Mouse (Mus musculus) MEL (cell line): Measurements from ENCODE around the gene Myl7. TPM values are rescaled to one million over a fixed set of nuclear protein-coding genes. Genes with fewer than 3 reads are reported as not detected.

Experiments
- DNase-seq: peaks from one replicate; pipeline ENCODE4 v3.0.0; 2011; ENCODE audit warnings: low read depth, low spot score
- H3K27ac ChIP-seq: 2 replicates; pipeline ENCODE4 v1.5.1; 2012; ENCODE audit warnings: low read depth, mild to moderate bottlenecking, control low read depth, low read length, moderate library complexity; ENCODE audit not compliant: control insufficient read depth
- H3K27me3 ChIP-seq, 2 experiments: fragments of 150-350 bp in 1 of 2; sonication (generic) in 1 of 2; 2 replicates each; pipeline ENCODE4 v1.6.1; 2012; ENCODE audit warnings: low read length in 2 of 2, mild to moderate bottlenecking in 2 of 2, improper control_type of control experiment in 1 of 2, moderate library complexity in 1 of 2; ENCODE audit not compliant: insufficient read depth in 2 of 2, control insufficient read depth in 1 of 2
- H3K36me3 ChIP-seq, 2 experiments: 2 replicates each; pipeline ENCODE4 v1.6.1; 2012 to 2014; ENCODE audit warnings: low read length in 2 of 2, improper control_type of control experiment in 1 of 2, inconsistent platforms in 1 of 2, mild to moderate bottlenecking in 1 of 2; ENCODE audit not compliant: insufficient read depth in 2 of 2, control insufficient read depth in 1 of 2
- H3K4me1 ChIP-seq, 2 experiments: fragments of 150-350 bp in 1 of 2; sonication (generic) in 1 of 2; 2 replicates each; pipeline ENCODE4 v1.6.1; 2012; ENCODE audit warnings: low read length in 2 of 2, improper control_type of control experiment in 1 of 2, mild to moderate bottlenecking in 1 of 2; ENCODE audit not compliant: insufficient read depth in 2 of 2, control insufficient read depth in 1 of 2
- H3K4me3 ChIP-seq, 2 experiments: fragments of 150-350 bp in 1 of 2; sonication (generic) in 1 of 2; 2 replicates each; pipeline ENCODE4 v1.5.1; 2012; ENCODE audit warnings: low read depth in 2 of 2, low read length in 2 of 2, mild to moderate bottlenecking in 2 of 2, moderate library complexity in 2 of 2, control low read depth in 1 of 2, improper control_type of control experiment in 1 of 2; ENCODE audit not compliant: control insufficient read depth in 1 of 2, insufficient read depth in 1 of 2
- H3K79me2 ChIP-seq: 2 replicates; pipeline ENCODE4 v1.6.1; 2012; ENCODE audit warnings: mild to moderate bottlenecking, low read length, moderate library complexity; ENCODE audit not compliant: control insufficient read depth, poor library complexity, insufficient read depth
- H3K9ac ChIP-seq: 2 replicates; pipeline ENCODE4 v1.6.1; 2012; ENCODE audit warnings: low read depth, mild to moderate bottlenecking, control low read depth, low read length, moderate library complexity; ENCODE audit not compliant: control insufficient read depth, poor library complexity, severe bottlenecking
- H3K9me3 ChIP-seq: fragments of 150-350 bp; sonication (generic); replicated peaks from 2 replicates; pipeline ENCODE4 v1.6.1; 2012; ENCODE audit warnings: mild to moderate bottlenecking, low read length, improper control_type of control experiment, moderate library complexity; ENCODE audit not compliant: insufficient read depth
- BHLHE40 ChIP-seq: IDR thresholded peaks from 2 replicates; pipeline ENCODE4 v1.6.1; 2012; ENCODE audit warnings: low read depth, mild to moderate bottlenecking, inconsistent platforms, low read length, improper control_type of control experiment, borderline replicate concordance
- CHD1 ChIP-seq: IDR thresholded peaks from 2 replicates; pipeline ENCODE4 v1.6.1; 2012; ENCODE audit warnings: low read depth, mild to moderate bottlenecking, inconsistent platforms, low read length, improper control_type of control experiment
- GABPA ChIP-seq: IDR thresholded peaks from 2 replicates; pipeline ENCODE4 v1.6.1; 2012; ENCODE audit warnings: low read depth, mild to moderate bottlenecking, inconsistent platforms, low read length, improper control_type of control experiment, moderate library complexity
- KAT2A ChIP-seq: conservative IDR thresholded peaks from 2 replicates; pipeline ENCODE4 v1.6.1; 2012; ENCODE audit warnings: low read depth, low read length, improper control_type of control experiment, inconsistent platforms
- MAZ ChIP-seq: IDR thresholded peaks from 2 replicates; pipeline ENCODE4 v1.6.1; 2012; ENCODE audit warnings: low read depth, mild to moderate bottlenecking, inconsistent platforms, low read length, improper control_type of control experiment
- MEF2A ChIP-seq: IDR thresholded peaks from 2 replicates; pipeline ENCODE4 v1.6.1; 2014; ENCODE audit warnings: low read depth, mild to moderate bottlenecking, inconsistent platforms, low read length, improper control_type of control experiment; ENCODE audit not compliant: poor library complexity, insufficient replicate concordance, severe bottlenecking; ENCODE audit errors: extremely low read depth
- MXI1 ChIP-seq: IDR thresholded peaks from 2 replicates; pipeline ENCODE4 v1.6.1; 2011; ENCODE audit warnings: mild to moderate bottlenecking, low read depth, low read length, improper control_type of control experiment
- NELFE ChIP-seq: IDR thresholded peaks from 2 replicates; pipeline ENCODE4 v1.6.1; 2011; ENCODE audit warnings: low read depth, low read length, improper control_type of control experiment
- POLR2A ChIP-seq, 2 experiments: IDR thresholded peaks; 2 replicates each; pipeline ENCODE4 v1.6.1; 2011 to 2012; ENCODE audit warnings: low read length in 2 of 2, mild to moderate bottlenecking in 2 of 2, control low read depth in 1 of 2, improper control_type of control experiment in 1 of 2, low read depth in 1 of 2, moderate library complexity in 1 of 2; ENCODE audit not compliant: control insufficient read depth in 1 of 2, insufficient read depth in 1 of 2, poor library complexity in 1 of 2
- POLR2AphosphoS2 ChIP-seq: IDR thresholded peaks from 2 replicates; pipeline ENCODE4 v1.6.1; 2011; ENCODE audit warnings: low read length, improper control_type of control experiment
- RCOR1 ChIP-seq: IDR thresholded peaks from 2 replicates; pipeline ENCODE4 v1.6.1; 2012; ENCODE audit warnings: low read depth, mild to moderate bottlenecking, inconsistent platforms, low read length, improper control_type of control experiment
- SIN3A ChIP-seq: IDR thresholded peaks from 2 replicates; pipeline ENCODE4 v1.6.1; 2012; ENCODE audit warnings: low read length, improper control_type of control experiment, inconsistent platforms
- SMC3 ChIP-seq: IDR thresholded peaks from 2 replicates; pipeline ENCODE4 v1.6.1; 2011; ENCODE audit warnings: low read depth, low read length, improper control_type of control experiment
- TBP ChIP-seq: IDR thresholded peaks from 2 replicates; pipeline ENCODE4 v1.8.0; 2011; ENCODE audit warnings: low read depth, low read length, improper control_type of control experiment
- USF1 ChIP-seq: IDR thresholded peaks from 2 replicates; pipeline ENCODE4 v1.6.1; 2014; ENCODE audit warnings: low read depth, mild to moderate bottlenecking, inconsistent platforms, low read length, improper control_type of control experiment, moderate library complexity
- ZKSCAN1 ChIP-seq: IDR thresholded peaks from 2 replicates; pipeline ENCODE4 v1.6.1; 2012; ENCODE audit warnings: low read depth, mild to moderate bottlenecking, inconsistent platforms, low read length, improper control_type of control experiment, moderate library complexity
- ZNF384 ChIP-seq: IDR thresholded peaks from 2 replicates; pipeline ENCODE4 v1.6.1; 2012; ENCODE audit warnings: low read depth, mild to moderate bottlenecking, inconsistent platforms, low read length, improper control_type of control experiment
- polyA plus RNA-seq, 2 experiments: library from polyadenylated mRNA; stranded (reverse) in 1 of 2; unstranded in 1 of 2; fragments of >175 nt in 1 of 2; fragments of >200 nt in 1 of 2; gene quantifications; 2 replicates each; pipeline versions ENCODE4 v1.2.1 to v1.2.4; 2012; ENCODE audit warnings: low replicate concordance in 2 of 2, low read depth in 1 of 2; ENCODE audit not compliant: insufficient read length in 2 of 2, insufficient read depth in 1 of 2, missing spikeins in 1 of 2
- total RNA-seq: library from RNA; depleted of rRNA; stranded (reverse); fragments of 300-350 nt; gene quantifications from 2 replicates; pipeline ENCODE4 v1.2.3, GENCODE M21; 2012

Myl7 gene
- total and polyA plus RNA-seq, 3 experiments, result not detected

DNA sequence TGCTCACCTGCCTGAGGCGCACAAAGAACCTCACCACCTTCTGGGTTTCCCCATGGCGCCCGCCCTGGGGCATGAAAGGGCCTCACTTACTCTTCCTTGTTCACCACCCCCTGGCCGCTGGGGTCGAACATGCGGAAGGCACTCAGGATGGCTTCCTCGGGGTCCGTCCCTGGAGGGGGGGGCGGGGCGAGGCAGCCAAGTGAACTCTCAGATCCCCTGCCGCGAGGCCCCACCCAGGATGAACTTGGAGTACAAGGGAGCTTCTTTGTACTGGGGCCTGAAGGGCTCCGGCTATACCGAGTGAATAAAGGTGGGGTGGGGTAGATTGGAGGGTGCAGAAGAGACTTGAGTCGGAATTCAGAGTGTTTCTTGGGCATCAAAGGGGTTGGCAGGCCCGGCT lies 1.4 kb downstream of the Myl7 start:
- Histone ChIP-seq H3K4me1 (no peaks in the 10 kb centered on the region), H3K9ac (no peak overlapping the region)

GRCm38 (mm10) chr11:5893807-5894206 lies 4.8 kb downstream of the Myl7 start:
- H3K9ac ChIP-seq, result no peak overlapping the region
- no peak overlapping the region for H3K4me3 ChIP-seq
- H3K9me3 ChIP-seq, result no peaks in the 10 kb centered on the region
- no peaks in the 10 kb centered on the region for H3K79me2 ChIP-seq
- TF ChIP-seq CHD1 (no peak), ZKSCAN1 (no peak), MEF2A (no peak), POLR2AphosphoS2 (no peak), TBP (no peak), BHLHE40 (no peak), SIN3A (no peak), ZNF384 (no peak), RCOR1 (no peak), USF1 (no peak)
- H3K27me3 ChIP-seq, result no peaks in the 10 kb centered on the region; a peak in 1 of 4 replicates
- no peaks in the 10 kb centered on the region for H3K4me1 ChIP-seq
- H3K27ac ChIP-seq, result no peak overlapping the region
- no peaks in the 10 kb centered on the region; a peak in 1 of 4 replicates for H3K36me3 ChIP-seq
- no peak for DNase-seq

More for the DNA sequence above, 1.4 kb downstream of the Myl7 start:
- Histone ChIP-seq H3K9me3 (no peaks in the 10 kb centered on the region), H3K4me3 (no peak overlapping the region), H3K79me2 (no peaks in the 10 kb centered on the region), H3K27me3 (peaks cover 0 to 2% of the 10 kb centered on the region in 2 experiments; a peak in 1 of 4 replicates), H3K27ac (no peak overlapping the region), H3K36me3 (no peaks in the 10 kb centered on the region; a peak in 1 of 4 replicates)
- DNase-seq, result no peak
- TF ChIP-seq BHLHE40 (no peak), MAZ (no peak), GABPA (no peak), SIN3A (no peak), NELFE (no peak), SMC3 (no peak), KAT2A (no peak), POLR2A (IDR thresholded peaks at IDR 0.05; ENCODE audit: control insufficient read depth in 1 of 2, insufficient read depth in 1 of 2, low read depth in 1 of 2, low read length in 2 of 2, poor library complexity in 1 of 2) (no peak), MXI1 (no peak)
